Mouse (Mus musculus) liver, adult 2 months (tissue): Measurements from ENCODE around the gene Vmn2r27. TPM values are rescaled to one million over a fixed set of nuclear protein-coding genes. Genes with fewer than 3 reads are reported as not detected.

ENCODE experiments used
- DNase-seq: peaks from one replicate; pipeline ENCODE4 v3.0.0-alpha.2; 2011; ENCODE audit warnings: low read depth, low spot score; ENCODE audit errors: extremely low read depth
- H3K27ac ChIP-seq: fragments of 200-500 bp; replicated peaks from 2 replicates; pipeline ENCODE4 v1.5.1; 2012; ENCODE audit warnings: low read depth, mild to moderate bottlenecking, control low read depth, inconsistent platforms, low read length; ENCODE audit not compliant: insufficient read depth
- H3K27me3 ChIP-seq: fragments of 200-500 bp; 2 replicates; pipeline ENCODE4 v1.6.1; 2012; ENCODE audit warnings: mild to moderate bottlenecking, moderate library complexity, low read length, inconsistent platforms; ENCODE audit not compliant: control insufficient read depth, insufficient read depth
- H3K36me3 ChIP-seq: fragments of 200-500 bp; 2 replicates; pipeline ENCODE4 v1.6.1; 2012; ENCODE audit warnings: low read length, inconsistent platforms; ENCODE audit not compliant: control insufficient read depth, insufficient read depth
- H3K4me1 ChIP-seq: fragments of 200-500 bp; 2 replicates; pipeline ENCODE4 v1.6.1; 2011; ENCODE audit warnings: low read length; ENCODE audit not compliant: control insufficient read depth, insufficient read depth
- H3K4me3 ChIP-seq: fragments of 200-500 bp; 2 replicates; pipeline ENCODE4 v1.5.1; 2011; ENCODE audit warnings: low read depth, mild to moderate bottlenecking, control low read depth, low read length, moderate library complexity; ENCODE audit not compliant: insufficient read depth
- H3K79me2 ChIP-seq: fragments of 200-500 bp; 2 replicates; pipeline ENCODE4 v1.6.1; 2012; ENCODE audit warnings: inconsistent platforms, mild to moderate bottlenecking, low read length, moderate library complexity; ENCODE audit not compliant: control insufficient read depth, insufficient read depth
- H3K9ac ChIP-seq: fragments of 200-500 bp; 2 replicates; pipeline ENCODE4 v1.6.1; 2012; ENCODE audit warnings: low read depth, mild to moderate bottlenecking, control low read depth, inconsistent platforms, low read length
- CTCF ChIP-seq: fragments of 200-500 bp; IDR thresholded peaks from 2 replicates; pipeline ENCODE4 v1.5.1; 2011; ENCODE audit warnings: low read depth, low read length, control low read depth
- POLR2A ChIP-seq: fragments of 200-500 bp; IDR thresholded peaks from 2 replicates; pipeline ENCODE4 v1.6.1; 2011; ENCODE audit warnings: low read length, control low read depth; ENCODE audit not compliant: insufficient read depth; ENCODE audit errors: extremely low read depth
- WGBS: fragments of 180-500 bp; shearing (Covaris S2); methylation state at CpG from one replicate; pipeline ENCODE4 v1.1.7; 2018; 5-methylcytosine and 5-hydroxymethylcytosine counted together
- polyA plus RNA-seq: library from polyadenylated mRNA; depleted of rRNA; stranded (reverse); fragments of >200 nt; gene quantifications from 2 replicates; pipeline ENCODE4 v1.2.3, GENCODE M21; 2012; rRNA removed
- total RNA-seq: library from RNA; depleted of rRNA; stranded (reverse); fragments of >200 nt; gene quantifications from 2 replicates; pipeline ENCODE4 v1.2.3, GENCODE M21; 2014; rRNA removed

The Vmn2r27 gene
- total RNA-seq, result not detected in 2 replicates
- not detected in 2 replicates for polyA plus RNA-seq

- Histone ChIP-seq H3K27me3 (no peaks in the 10 kb centered on the region), H3K36me3 (no peaks in the 10 kb centered on the region), H3K9ac (no peak within 1 kb of the TSS), H3K27ac (no peak within 1 kb of the TSS), H3K79me2 (no peaks in the 10 kb centered on the region), H3K4me3 (no peak within 1 kb of the TSS), H3K4me1 (no peaks in the 10 kb centered on the region)
- no peak for DNase-seq
- TF ChIP-seq CTCF (no peak), POLR2A (no peak)
- 81% methylated on average over 1 of the region's 1 CpGs for WGBS
Observed at GRCm38 (mm10) chr6:124231756-124232155, at the start of gene Vmn2r27. TSS of gene Vmn2r27 (minus strand) at chr6:124231856.

- TF ChIP-seq POLR2A (no peak), CTCF (no peak)
- no peaks in the 10 kb centered on the region for H3K4me1 ChIP-seq
- H3K9ac ChIP-seq, result no peak overlapping the region
- H3K36me3 ChIP-seq, result no peaks in the 10 kb centered on the region
- no peaks in the 10 kb centered on the region for H3K79me2 ChIP-seq
- H3K27ac ChIP-seq, result peak overlapping the region; percentile 63
- no peak overlapping the region for H3K4me3 ChIP-seq
- WGBS, result 70% methylated on average over 5 of the region's 5 CpGs
- DNase-seq, result no peak
- H3K27me3 ChIP-seq, result no peaks in the 10 kb centered on the region
Observed at GRCm38 (mm10) chr6:124278291-124278690, 46.6 kb upstream of the Vmn2r27 start.

GRCm38 (mm10) chr6:124277641-124278040 is 46.0 kb upstream of the Vmn2r27 start:
- no peaks in the 10 kb centered on the region for H3K79me2 ChIP-seq
- H3K4me1 ChIP-seq, result no peaks in the 10 kb centered on the region
- no peaks in the 10 kb centered on the region for H3K36me3 ChIP-seq
- no peak overlapping the region for H3K27ac ChIP-seq
- WGBS, result 70% methylated on average over 5 of the region's 5 CpGs
- no peak for DNase-seq
- H3K27me3 ChIP-seq, result no peaks in the 10 kb centered on the region
- no peak for TF ChIP-seq POLR2A
- no peak for TF ChIP-seq CTCF
- H3K4me3 ChIP-seq, result no peak overlapping the region
- no peak overlapping the region for H3K9ac ChIP-seq

- WGBS, result 70% methylated on average over 5 of the region's 5 CpGs
- Histone ChIP-seq H3K4me3 (no peak overlapping the region), H3K36me3 (no peaks in the 10 kb centered on the region), H3K4me1 (no peaks in the 10 kb centered on the region), H3K27ac (no peak overlapping the region), H3K9ac (no peak overlapping the region), H3K79me2 (no peaks in the 10 kb centered on the region), H3K27me3 (no peaks in the 10 kb centered on the region)
- no peak for TF ChIP-seq CTCF
- no peak for TF ChIP-seq POLR2A
- peak; percentile 48 for DNase-seq
Observed at GRCm38 (mm10) chr6:124273231-124273880, 41.7 kb upstream of the Vmn2r27 start.

GRCm38 (mm10) chr6:124262696-124263095 is 31.0 kb upstream of the Vmn2r27 start:
- Histone ChIP-seq H3K36me3 (no peaks in the 10 kb centered on the region), H3K4me3 (no peak overlapping the region), H3K4me1 (no peaks in the 10 kb centered on the region), H3K27ac (no peak overlapping the region), H3K27me3 (no peaks in the 10 kb centered on the region), H3K9ac (no peak overlapping the region), H3K79me2 (no peaks in the 10 kb centered on the region)
- WGBS, result 2% methylated on average over 3 of the region's 3 CpGs
- TF ChIP-seq CTCF, result peak; percentile 72
- no peak for TF ChIP-seq POLR2A
- peak; percentile 45 for DNase-seq

- no peaks in the 10 kb centered on the region for H3K79me2 ChIP-seq
- H3K36me3 ChIP-seq, result no peaks in the 10 kb centered on the region
- no peaks in the 10 kb centered on the region for H3K4me1 ChIP-seq
- H3K27me3 ChIP-seq, result no peaks in the 10 kb centered on the region
- no peak for TF ChIP-seq POLR2A
- peak; percentile 91 for TF ChIP-seq CTCF
- H3K4me3 ChIP-seq, result no peak overlapping the region
- H3K27ac ChIP-seq, result no peak overlapping the region
- 21% methylated on average over 14 of the region's 14 CpGs for WGBS
- peak; percentile 19 for DNase-seq
- no peak overlapping the region for H3K9ac ChIP-seq
Observed at GRCm38 (mm10) chr6:124260198-124260931, 28.7 kb upstream of the Vmn2r27 start.
